Mouse (Mus musculus) heart, adult 2 months (tissue): ENCODE results near the gene Add2. TPM values are rescaled to one million over a fixed set of nuclear protein-coding genes. Genes with fewer than 3 reads are reported as not detected.

ENCODE experiments used
- DNase-seq, 2 experiments: peaks; one replicate each; pipeline ENCODE4 v3.0.0; 2021
- H3K27ac ChIP-seq: fragments of 200-600 bp; 2 replicates; pipeline ENCODE4 v1.8.1; 2022
- H3K27me3 ChIP-seq: fragments of 200-500 bp; 2 replicates; pipeline ENCODE4 v1.6.1; 2012; ENCODE audit warnings: mild to moderate bottlenecking, low read length, inconsistent platforms, mixed read lengths; ENCODE audit not compliant: control insufficient read depth, insufficient read depth
- H3K36me3 ChIP-seq: fragments of 200-500 bp; 2 replicates; pipeline ENCODE4 v1.6.1; 2012; ENCODE audit warnings: low read length, inconsistent platforms; ENCODE audit not compliant: control insufficient read depth, insufficient read depth
- H3K4me1 ChIP-seq: fragments of 200-500 bp; 2 replicates; pipeline ENCODE4 v1.6.1; 2011; ENCODE audit warnings: low read length; ENCODE audit not compliant: control insufficient read depth, insufficient read depth
- H3K4me3 ChIP-seq: fragments of 200-600 bp; 2 replicates; pipeline ENCODE4 v1.8.1; 2022
- H3K79me2 ChIP-seq: fragments of 200-500 bp; replicated peaks from 2 replicates; pipeline ENCODE4 v1.6.1; 2012; ENCODE audit warnings: mild to moderate bottlenecking, inconsistent platforms, low read length, moderate library complexity, mixed read lengths; ENCODE audit not compliant: control insufficient read depth, insufficient read depth
- H3K9ac ChIP-seq: fragments of 200-500 bp; 2 replicates; pipeline ENCODE4 v1.6.1; 2012; ENCODE audit warnings: low read depth, mild to moderate bottlenecking, control low read depth, inconsistent platforms, low read length, mixed read lengths
- CTCF ChIP-seq: fragments of 200-600 bp; IDR thresholded peaks from 2 replicates; pipeline ENCODE4 v1.8.1; 2022; ENCODE audit warnings: antibody characterized with exemption, mild to moderate bottlenecking, moderate library complexity
- EP300 ChIP-seq: fragments of 200-500 bp; IDR thresholded peaks from 2 replicates; pipeline ENCODE4 v1.6.1; 2011; ENCODE audit warnings: low read depth, low read length, control low read depth; ENCODE audit not compliant: insufficient read depth
- POLR2A ChIP-seq: fragments of 200-500 bp; IDR thresholded peaks from 2 replicates; pipeline ENCODE4 v1.6.1; 2011; ENCODE audit warnings: mild to moderate bottlenecking, low read depth, low read length, control low read depth; ENCODE audit not compliant: insufficient read depth
- WGBS: fragments of 180-500 bp; shearing (Covaris S2); methylation state at CpG from one replicate; pipeline ENCODE4 v1.1.7; 2018; 5-methylcytosine and 5-hydroxymethylcytosine counted together
- intact Hi-C: fragments of 180-260 bp; cut with DNase I; formaldehyde crosslinking; loops from one replicate; pipeline ENCODE4 v1.15.1; 2025
- polyA plus RNA-seq: library from polyadenylated mRNA; depleted of rRNA; stranded (reverse); fragments of >200 nt; gene quantifications from 2 replicates; pipeline ENCODE4 v1.2.3, GENCODE M21; 2012
- total RNA-seq, 2 experiments: library from RNA; stranded (reverse); gene quantifications; 2 replicates each; pipeline ENCODE4 v1.2.3; 2021

Add2 gene
- total and polyA plus RNA-seq, 3 experiments: 0.16 to 0.39 (median 0.25) TPM

GRCm38 (mm10) chr6:86062226-86062625, 33.7 kb downstream of the Add2 start:
- 33% methylated on average over 5 of the region's 5 CpGs for WGBS
- H3K79me2 ChIP-seq: no peaks in the 10 kb centered on the region
- H3K9ac ChIP-seq: no peak overlapping the region
- DNase-seq: no peak
- H3K27ac ChIP-seq: no peak overlapping the region
- intact Hi-C loops: no loop called here
- H3K4me1 ChIP-seq: no peaks in the 10 kb centered on the region
- no peaks in the 10 kb centered on the region for H3K36me3 ChIP-seq
- H3K27me3 ChIP-seq: no peaks in the 10 kb centered on the region
- no peak for TF ChIP-seq CTCF
- TF ChIP-seq EP300: no peak
- no peak for TF ChIP-seq POLR2A
- no peak overlapping the region for H3K4me3 ChIP-seq

GRCm38 (mm10) chr6:86062684-86063083, 34.2 kb downstream of the Add2 start:
- intact Hi-C loops: no loop called here
- WGBS: 86% methylated on average over 2 of the region's 2 CpGs

GRCm38 (mm10) chr6:86064318-86065016, 36.0 kb downstream of the Add2 start:
- no peak overlapping the region for H3K27ac ChIP-seq
- intact Hi-C loops: no loop called here

More at GRCm38 (mm10) chr6:86062684-86063083, 34.2 kb downstream of the Add2 start:
- no peaks in the 10 kb centered on the region for H3K27me3 ChIP-seq
- no peaks in the 10 kb centered on the region for H3K36me3 ChIP-seq
- no peak overlapping the region for H3K9ac ChIP-seq
- no peak overlapping the region for H3K27ac ChIP-seq
- DNase-seq: no peak
- TF ChIP-seq CTCF (no peak), EP300 (no peak), POLR2A (no peak)
- no peaks in the 10 kb centered on the region for H3K79me2 ChIP-seq
- no peaks in the 10 kb centered on the region for H3K4me1 ChIP-seq
- no peak overlapping the region for H3K4me3 ChIP-seq

GRCm38 (mm10) chr6:86066727-86067126, 38.2 kb downstream of the Add2 start:
- no peak for TF ChIP-seq EP300
- TF ChIP-seq CTCF: no peak
- no peak for TF ChIP-seq POLR2A
- intact Hi-C loops: no loop called here
- Histone ChIP-seq H3K36me3 (no peaks in the 10 kb centered on the region), H3K9ac (no peak overlapping the region), H3K79me2 (no peaks in the 10 kb centered on the region), H3K27ac (no peak overlapping the region), H3K4me3 (no peak overlapping the region), H3K4me1 (no peaks in the 10 kb centered on the region), H3K27me3 (no peaks in the 10 kb centered on the region)
- 79% methylated on average over 6 of the region's 6 CpGs for WGBS
- no peak for DNase-seq

More at GRCm38 (mm10) chr6:86064318-86065016, 36.0 kb downstream of the Add2 start:
- no peak for DNase-seq
- Histone ChIP-seq H3K4me1 (no peaks in the 10 kb centered on the region), H3K36me3 (no peaks in the 10 kb centered on the region), H3K79me2 (no peaks in the 10 kb centered on the region), H3K27me3 (no peaks in the 10 kb centered on the region), H3K9ac (no peak overlapping the region), H3K4me3 (no peak overlapping the region)
- 54% methylated on average over 6 of the region's 6 CpGs for WGBS
- TF ChIP-seq EP300 (no peak), CTCF (no peak), POLR2A (no peak)

- H3K9ac ChIP-seq: no peak overlapping the region
- 54% methylated on average over 5 of the region's 5 CpGs for WGBS
- H3K27me3 ChIP-seq: no peaks in the 10 kb centered on the region
- no peaks in the 10 kb centered on the region for H3K36me3 ChIP-seq
- intact Hi-C loops: no loop called here
- TF ChIP-seq CTCF (no peak), EP300 (no peak), POLR2A (no peak)
- no peak overlapping the region for H3K27ac ChIP-seq
- DNase-seq: no peak
- H3K4me1 ChIP-seq: no peaks in the 10 kb centered on the region
- no peaks in the 10 kb centered on the region for H3K79me2 ChIP-seq
- no peak overlapping the region for H3K4me3 ChIP-seq
Measured at GRCm38 (mm10) chr6:86067145-86067544, 38.7 kb downstream of the Add2 start.

- Histone ChIP-seq H3K4me1 (no peaks in the 10 kb centered on the region), H3K27ac (no peak overlapping the region), H3K36me3 (no peaks in the 10 kb centered on the region), H3K79me2 (no peaks in the 10 kb centered on the region), H3K4me3 (no peak overlapping the region), H3K27me3 (no peaks in the 10 kb centered on the region), H3K9ac (no peak overlapping the region)
- DNase-seq: no peak
- intact Hi-C loops: no loop called here
- WGBS: 64% methylated on average over 5 of the region's 5 CpGs
- no peak for TF ChIP-seq EP300
- TF ChIP-seq POLR2A: no peak
- no peak for TF ChIP-seq CTCF
Measured at GRCm38 (mm10) chr6:86069009-86069408, 40.5 kb downstream of the Add2 start.
